Mouse (Mus musculus) stomach, embryonic 14.5 days (tissue): Measurements from ENCODE around the gene Mpl. TPM values are rescaled to one million over a fixed set of nuclear protein-coding genes. Genes with fewer than 3 reads are reported as not detected.

Experiments
- ATAC-seq: fragments of 200-750 bp; cut with Nextera tagmentation; 2 replicates; pipeline ENCODE4 v1.8.0; 2017; ENCODE audit warnings: low read depth, moderate TSS enrichment; ENCODE audit not compliant: insufficient number of reproducible peaks, insufficient read depth, low FRiP score
- H3K27ac ChIP-seq: fragments of 300-500 bp; sonication (generic); 2 replicates; pipeline ENCODE4 v1.5.1; 2014; ENCODE audit warnings: mild to moderate bottlenecking, low read length, moderate library complexity, mixed read lengths
- H3K27me3 ChIP-seq: fragments of 300-500 bp; sonication (generic); 2 replicates; pipeline ENCODE4 v1.6.1; 2014; ENCODE audit warnings: low read length, control low read depth, mixed read lengths; ENCODE audit not compliant: control insufficient read depth, insufficient read depth
- H3K36me3 ChIP-seq: fragments of 300-500 bp; sonication (generic); 2 replicates; pipeline ENCODE4 v1.6.1; 2014; ENCODE audit warnings: mild to moderate bottlenecking, control low read depth, low read length, moderate library complexity, mixed read lengths; ENCODE audit not compliant: control insufficient read depth, insufficient read depth
- H3K4me1 ChIP-seq: fragments of 300-500 bp; sonication (generic); 2 replicates; pipeline ENCODE4 v1.6.1; 2014; ENCODE audit warnings: low read length, control low read depth, mixed read lengths; ENCODE audit not compliant: control insufficient read depth, insufficient read depth
- H3K4me2 ChIP-seq: fragments of 300-500 bp; sonication (generic); replicated peaks from 2 replicates; pipeline ENCODE4 v1.6.1; 2014; ENCODE audit warnings: low read depth, low read length, control low read depth
- H3K4me3 ChIP-seq: fragments of 300-500 bp; sonication (generic); 2 replicates; pipeline ENCODE4 v1.5.1; 2014; ENCODE audit warnings: low read depth, low read length, control low read depth
- H3K9ac ChIP-seq: fragments of 300-500 bp; sonication (generic); replicated peaks from 2 replicates; pipeline ENCODE4 v1.6.1; 2014; ENCODE audit warnings: low read depth, mild to moderate bottlenecking, control low read depth, low read length, moderate library complexity, mixed read lengths
- H3K9me3 ChIP-seq: fragments of 300-500 bp; sonication (generic); 2 replicates; pipeline ENCODE4 v1.6.1; 2016; ENCODE audit warnings: low read depth, low read length, control low read depth; ENCODE audit not compliant: control insufficient read depth
- WGBS: fragments of 180-500 bp; shearing (Covaris S2); extraction: QIAGEN DNeasy Blood & Tissue Kit; methylation state at CpG from one replicate; pipeline ENCODE4 v1.1.7; 2014; 5-methylcytosine and 5-hydroxymethylcytosine counted together
- polyA plus RNA-seq: library from polyadenylated mRNA; unstranded; fragments of >200 nt; fragmentation: Nextera tagmentation; extraction: Ambion mirVana; gene quantifications from 2 replicates; pipeline ENCODE4 v1.2.1, GENCODE M21; 2014

Mpl gene
- polyA plus RNA-seq: 0.36 and 0.52 TPM in 2 replicates

- 60% methylated on average over 9 of the region's 9 CpGs for WGBS
- no peak within 1 kb of the TSS for H3K9ac ChIP-seq
- ATAC-seq: no peak
- no peaks in the 10 kb centered on the region for H3K4me1 ChIP-seq
- no peak within 1 kb of the TSS for H3K27ac ChIP-seq
- no peaks in the 10 kb centered on the region for H3K9me3 ChIP-seq
- H3K4me3 ChIP-seq: no peak within 1 kb of the TSS
- no peak within 1 kb of the TSS for H3K4me2 ChIP-seq
- no peaks in the 10 kb centered on the region for H3K36me3 ChIP-seq
- no peaks in the 10 kb centered on the region for H3K27me3 ChIP-seq
Observed at GRCm38 (mm10) chr4:118457345-118457975, at the start of gene Mpl. Mpl (minus strand) TSS chr4:118457513.

GRCm38 (mm10) chr4:118505551-118505950 lies 48.2 kb upstream of the Mpl start:
- H3K9ac ChIP-seq: no peak overlapping the region
- no peaks in the 10 kb centered on the region for H3K36me3 ChIP-seq
- H3K4me2 ChIP-seq: no peak overlapping the region
- no peaks in the 10 kb centered on the region for H3K9me3 ChIP-seq
- no peak overlapping the region for H3K27ac ChIP-seq
- H3K4me3 ChIP-seq: no peak overlapping the region
- WGBS: 32% methylated on average over 3 of the region's 3 CpGs
- no peaks in the 10 kb centered on the region for H3K27me3 ChIP-seq
- H3K4me1 ChIP-seq: no peaks in the 10 kb centered on the region
- no peak for ATAC-seq

- Histone ChIP-seq H3K4me3 (no peak overlapping the region), H3K4me2 (no peak overlapping the region), H3K4me1 (no peaks in the 10 kb centered on the region), H3K27ac (no peak overlapping the region), H3K9ac (no peak overlapping the region), H3K27me3 (no peaks in the 10 kb centered on the region), H3K36me3 (no peaks in the 10 kb centered on the region), H3K9me3 (no peaks in the 10 kb centered on the region)
- ATAC-seq: no peak
- 67% methylated on average over 9 of the region's 9 CpGs for WGBS
Observed at GRCm38 (mm10) chr4:118500792-118501191, 43.5 kb upstream of the Mpl start.

DNA sequence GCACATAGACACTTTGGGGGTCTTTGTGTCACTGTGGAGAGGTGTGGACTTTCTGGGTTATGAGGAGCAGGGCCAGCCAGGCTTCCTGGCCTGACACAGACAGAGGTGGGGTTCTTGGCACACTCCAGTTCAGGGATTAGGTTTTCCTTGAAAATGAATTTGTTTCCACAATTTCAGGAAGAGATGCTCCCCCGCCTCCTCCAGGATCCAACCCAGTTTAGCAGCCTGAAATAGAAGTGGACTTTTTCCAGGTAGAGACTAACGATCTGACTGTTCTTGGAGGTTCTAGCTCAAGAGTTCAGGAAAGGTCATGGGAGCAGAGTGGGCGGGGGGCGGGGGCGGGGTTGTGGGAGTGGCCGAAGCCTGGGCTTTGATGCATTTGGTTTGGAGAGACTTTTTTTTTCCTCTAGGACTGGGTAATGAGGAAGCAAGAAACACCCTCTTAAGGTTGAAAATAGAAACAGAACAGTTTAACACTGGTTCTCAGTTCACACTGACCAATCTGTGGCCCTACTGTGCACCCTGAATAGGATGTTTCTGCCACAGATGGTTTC lies 42.9 kb upstream of the Mpl start:
- no peaks in the 10 kb centered on the region for H3K27me3 ChIP-seq
- WGBS: 44% methylated on average over 6 of the region's 6 CpGs
- H3K4me2 ChIP-seq: no peak overlapping the region
- H3K9ac ChIP-seq: no peak overlapping the region
- no peak overlapping the region for H3K27ac ChIP-seq
- no peaks in the 10 kb centered on the region for H3K4me1 ChIP-seq
- no peaks in the 10 kb centered on the region for H3K36me3 ChIP-seq
- no peaks in the 10 kb centered on the region for H3K9me3 ChIP-seq
- H3K4me3 ChIP-seq: no peak overlapping the region
- ATAC-seq: no peak

DNA sequence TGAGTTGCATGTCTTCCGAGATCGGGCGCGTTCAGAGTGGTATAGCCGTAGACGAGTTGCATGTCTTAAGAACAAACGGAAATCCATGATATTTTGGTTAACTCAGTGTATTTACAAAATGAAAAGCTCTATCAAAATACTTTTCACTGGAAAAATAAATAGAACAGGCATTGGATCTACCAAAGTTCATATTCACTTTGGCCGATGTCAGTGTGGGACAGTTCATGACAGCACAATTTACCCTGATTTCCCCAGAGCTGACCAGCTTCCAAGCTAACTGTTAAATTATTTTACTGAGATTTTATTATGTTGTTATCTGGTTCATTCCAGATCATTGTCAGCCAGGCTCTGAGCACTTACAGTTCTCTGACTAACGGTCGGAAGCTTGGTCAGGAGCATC lies 33.1 kb upstream of the Mpl start:
- Histone ChIP-seq H3K27ac (no peak overlapping the region), H3K9ac (no peak overlapping the region), H3K9me3 (no peaks in the 10 kb centered on the region), H3K4me2 (no peak overlapping the region), H3K36me3 (no peaks in the 10 kb centered on the region), H3K27me3 (no peaks in the 10 kb centered on the region), H3K4me1 (no peaks in the 10 kb centered on the region), H3K4me3 (no peak overlapping the region)
- no peak for ATAC-seq
- WGBS: 71% methylated on average over 10 of the region's 10 CpGs

DNA sequence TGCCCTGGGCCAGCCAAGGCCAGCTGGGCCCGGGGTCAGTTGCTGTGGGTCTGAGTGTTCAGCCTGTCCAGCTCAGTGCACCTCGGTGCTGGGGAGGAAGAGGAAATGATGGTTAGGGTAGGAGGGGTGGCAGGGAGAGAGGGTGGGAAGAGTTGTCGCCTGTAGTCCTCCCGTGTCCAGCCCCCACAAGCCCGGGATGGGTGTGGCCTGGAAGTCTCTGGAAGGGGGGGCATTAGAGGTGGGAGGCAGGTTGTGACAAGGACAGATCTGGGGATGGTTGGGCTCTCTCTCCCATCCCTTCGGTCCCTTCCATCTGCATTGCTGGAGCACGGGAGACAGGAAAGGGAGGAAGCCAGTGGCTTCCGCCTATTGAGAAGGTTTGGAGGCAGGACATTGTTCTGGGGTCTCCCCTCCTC lies 32.4 kb upstream of the Mpl start, which contains the start of gene Tie1:
TSS of gene Tie1 (minus strand) at position 345 of the 416 bp plus-strand sequence.
- H3K36me3 ChIP-seq: no peaks in the 10 kb centered on the region
- WGBS: 72% methylated on average over 8 of the region's 8 CpGs
- no peaks in the 10 kb centered on the region for H3K9me3 ChIP-seq
- peak; percentile 28; the same call in 1 of the 2 replicates for ATAC-seq
- H3K27me3 ChIP-seq: no peaks in the 10 kb centered on the region
- no peak within 1 kb of the TSS for H3K4me2 ChIP-seq
- no peak within 1 kb of the TSS for H3K4me3 ChIP-seq
- H3K9ac ChIP-seq: no peak within 1 kb of the TSS
- H3K4me1 ChIP-seq: no peaks in the 10 kb centered on the region
- no peak within 1 kb of the TSS for H3K27ac ChIP-seq

- no peak overlapping the region for H3K27ac ChIP-seq
- no peak overlapping the region for H3K4me2 ChIP-seq
- H3K9me3 ChIP-seq: no peaks in the 10 kb centered on the region
- no peaks in the 10 kb centered on the region for H3K4me1 ChIP-seq
- 65% methylated on average over 15 of the region's 15 CpGs for WGBS
- no peak for ATAC-seq
- H3K27me3 ChIP-seq: no peaks in the 10 kb centered on the region
- H3K36me3 ChIP-seq: no peaks in the 10 kb centered on the region
- no peak overlapping the region for H3K9ac ChIP-seq
- no peak overlapping the region for H3K4me3 ChIP-seq
Observed at GRCm38 (mm10) chr4:118476773-118477530, 19.6 kb upstream of the Mpl start.

GRCm38 (mm10) chr4:118472687-118473086 lies 15.4 kb upstream of the Mpl start:
- no peak for ATAC-seq
- no peak overlapping the region for H3K4me3 ChIP-seq

More at GRCm38 (mm10) chr4:118472687-118473086, 15.4 kb upstream of the Mpl start:
- WGBS: 83% methylated on average over 11 of the region's 11 CpGs
- Histone ChIP-seq H3K27ac (no peak overlapping the region), H3K4me2 (no peak overlapping the region), H3K9me3 (no peaks in the 10 kb centered on the region), H3K4me1 (no peaks in the 10 kb centered on the region), H3K9ac (no peak overlapping the region), H3K27me3 (no peaks in the 10 kb centered on the region), H3K36me3 (no peaks in the 10 kb centered on the region)
